In the genomic region with DNA sequence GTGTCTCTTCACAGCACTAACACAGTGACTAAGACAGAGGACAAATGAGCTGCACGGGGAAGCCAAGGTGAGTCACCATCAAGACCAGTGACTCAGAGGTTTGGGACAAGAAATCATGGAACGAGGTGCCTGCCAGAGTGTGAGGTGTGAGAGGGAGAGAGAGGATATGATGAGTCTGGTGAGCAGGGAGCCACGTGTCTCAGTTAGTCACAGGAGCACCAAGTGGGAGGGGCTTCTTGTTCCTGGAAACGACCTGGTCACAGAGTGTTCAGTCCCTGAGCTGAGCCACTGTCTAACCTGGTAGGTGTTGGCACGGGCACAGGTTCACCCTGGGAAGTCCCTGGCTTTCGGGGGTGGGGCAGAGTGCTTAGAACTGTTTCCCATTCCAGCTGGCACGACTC, we compare ENCODE assay signal across 8 mouse cellular contexts. TPM values are rescaled to one million over a fixed set of nuclear protein-coding genes. Genes with fewer than 3 reads are reported as not detected.
DNase-seq lines count a peak whose midpoint lies in the region; ATAC-seq and TF ChIP-seq lines count a peak whose summit lies in the region.

No protein-coding gene starts in this region.

- no peaks in the 10 kb centered on the region for H3K36me3 ChIP-seq in intestine, embryonic 15.5 days

- TF ChIP-seq CTCF in layer of hippocampus, adult 2 months (conservative IDR thresholded peaks at IDR 0.05): no peak

- 54% methylated on average over 7 of the region's 7 CpGs for WGBS in intestine, embryonic 15.5 days

- H3K9me3 ChIP-seq in intestine, embryonic 15.5 days: no peaks in the 10 kb centered on the region

- DNase-seq in layer of hippocampus, adult 2 months (ENCODE audit: low spot score in 2 of 2): peak; percentile 29 to 38
- no peak for DNase-seq in layer of hippocampus, adult 9-10 months (ENCODE audit: low spot score)
- peak; percentile 10 for DNase-seq in NIH3T3 (ENCODE audit: low read depth)
- peak; percentile 24 for DNase-seq in c-Kit-positive CD71-negative TER-119-negative erythroid progenitor cells, embryonic 14.5 days (ENCODE audit: low read depth)
- peak; percentile 92 for DNase-seq in lung, postnatal 36 days
- no peak for DNase-seq in gastrocnemius, postnatal 36 days

- H3K4me3 ChIP-seq in layer of hippocampus, adult 2 months: no peak overlapping the region
- no peak overlapping the region for H3K4me3 ChIP-seq in intestine, embryonic 15.5 days (replicated peaks)

- no peak overlapping the region for H3K9ac ChIP-seq in intestine, embryonic 15.5 days

- peaks cover 6% of the 10 kb centered on the region for H3K4me1 ChIP-seq in intestine, embryonic 15.5 days (replicated peaks)

- no peak overlapping the region for H3K27ac ChIP-seq in layer of hippocampus, adult 2 months
- H3K27ac ChIP-seq in intestine, embryonic 15.5 days: no peak overlapping the region

- intact Hi-C loops in gastrocnemius, postnatal 36 days (cut with DNase I): no loop called here

- H3K27me3 ChIP-seq in intestine, embryonic 15.5 days (replicated peaks): 0 out of 2 replicates have a peak, but pooled peaks cover 2% of the 10 kb centered on the region

- peak; percentile 37 for ATAC-seq in intestine, embryonic 15.5 days
- no peak for ATAC-seq in megakaryocyte-erythroid progenitor cell, adult 5-6 weeks (replicated peaks; ENCODE audit: low FRiP score, low TSS enrichment, poor library complexity, severe bottlenecking)

- H3K4me2 ChIP-seq in intestine, embryonic 15.5 days (replicated peaks): no peak overlapping the region

RNA-seq across cellular contexts. Expression of a gene that starts 54.2 kb away (rescaled TPM):
- 100 to 1,000 TPM; 139 to 140 TPM for total RNA-seq in layer of hippocampus, adult 2 months (2021)
- polyA plus RNA-seq in intestine, embryonic 15.5 days (2015; fragmentation: Nextera tagmentation; extraction: Ambion mirVana): 136 and 138 TPM in 2 replicates
- 22.7 and 43.7 TPM in 2 replicates for total RNA-seq in megakaryocyte-erythroid progenitor cell, adult 5-6 weeks (2014; fragmentation: Nextera tagmentation)
- total RNA-seq in megakaryocyte-erythroid progenitor cell, adult 5-6 weeks (2017): 31.2 and 36.4 TPM in 2 replicates
- total RNA-seq in gastrocnemius, postnatal 36 days (2021): 1 to 10 TPM; 5.8 to 6.4 TPM

Comparison
In these comparisons a context has a peak if more than half of its experiments do, and no peak if none do; other contexts are left out.
1. DNase-seq: peak in layer of hippocampus, adult 2 months (2 of 2), NIH3T3 (single experiment), c-Kit-positive CD71-negative TER-119-negative erythroid progenitor cells, embryonic 14.5 days (single experiment) and lung, postnatal 36 days (single experiment); none in layer of hippocampus, adult 9-10 months (single experiment) and gastrocnemius, postnatal 36 days (0 of 2).